Mouse (Mus musculus) NIH3T3 (cell line): Measurements from ENCODE around the gene Ccl22.

Experiments used
- DNase-seq: peaks from one replicate; pipeline ENCODE4 v3.0.0-alpha.2; 2012; ENCODE audit warnings: low read depth

Gene Ccl22

GRCm38 (mm10) chr8:94734735-94735350, 10.5 kb upstream of the Ccl22 start:
- peak; percentile 27 for DNase-seq

GRCm38 (mm10) chr8:94735426-94736094, 9.8 kb upstream of the Ccl22 start:
- peak; percentile 76 for DNase-seq

GRCm38 (mm10) chr8:94739829-94740228, 5.6 kb upstream of the Ccl22 start:
- no peak for DNase-seq

- DNase-seq: peak; percentile 11
These were observed 4.8 kb upstream of the Ccl22 start for GRCm38 (mm10) chr8:94740591-94740990.

GRCm38 (mm10) chr8:94741726-94742125, 3.7 kb upstream of the Ccl22 start:
- no peak for DNase-seq

- DNase-seq: no peak
These were observed 906 bp upstream of the Ccl22 start for GRCm38 (mm10) chr8:94744484-94744883.

GRCm38 (mm10) chr8:94744972-94745371, 418 bp upstream of the Ccl22 start:
- DNase-seq: no peak

GRCm38 (mm10) chr8:94746832-94747231, 1.4 kb downstream of the Ccl22 start:
- no peak for DNase-seq

GRCm38 (mm10) chr8:94748363-94748762, 3.0 kb downstream of the Ccl22 start:
- no peak for DNase-seq

- no peak for DNase-seq
These were observed 4.6 kb downstream of the Ccl22 start for GRCm38 (mm10) chr8:94749942-94750341.

- DNase-seq: no peak
These were observed 5.8 kb downstream of the Ccl22 start for GRCm38 (mm10) chr8:94751023-94751849.

GRCm38 (mm10) chr8:94754006-94754405, 8.6 kb downstream of the Ccl22 start:
- no peak for DNase-seq

- DNase-seq: no peak
These were observed 9.1 kb downstream of the Ccl22 start for GRCm38 (mm10) chr8:94754486-94754885.

- DNase-seq: peak; percentile 89
These were observed 21.6 kb downstream of the Ccl22 start for GRCm38 (mm10) chr8:94767035-94767434.

- DNase-seq: peak; percentile 77
These were observed 25.6 kb downstream of the Ccl22 start for GRCm38 (mm10) chr8:94770945-94771344.

GRCm38 (mm10) chr8:94771941-94772670, 26.7 kb downstream of the Ccl22 start, which contains the start of gene Cx3cl1:
TSS of gene Cx3cl1 (plus strand) at chr8:94772009.
- peak; percentile 74 for DNase-seq

GRCm38 (mm10) chr8:94773048-94773447, 27.7 kb downstream of the Ccl22 start:
- DNase-seq: no peak

GRCm38 (mm10) chr8:94773700-94774171, 28.3 kb downstream of the Ccl22 start:
- DNase-seq: peak; percentile 44

GRCm38 (mm10) chr8:94774601-94775000, 29.2 kb downstream of the Ccl22 start:
- DNase-seq: peak; percentile 62

- peak; percentile 61 for DNase-seq
These were observed 31.0 kb downstream of the Ccl22 start for GRCm38 (mm10) chr8:94776346-94776745.

GRCm38 (mm10) chr8:94778036-94778435, 32.6 kb downstream of the Ccl22 start:
- DNase-seq: no peak

- DNase-seq: no peak
These were observed 33.1 kb downstream of the Ccl22 start for GRCm38 (mm10) chr8:94778473-94778872.
